Mouse (Mus musculus) c-Kit-positive CD71-positive TER-119-positive erythroid progenitor cells, embryonic 14.5 days (primary cell): ENCODE results near the gene Baz1a.
A peak's percentile ranks its signal among the peaks of the same experiment; 100 is the strongest.

Source experiments
- DNase-seq: peaks from one replicate; pipeline ENCODE4 v3.0.0-alpha.2; 2013; ENCODE audit warnings: low spot score

The Baz1a gene

GRCm38 (mm10) chr12:55013626-55014398, at the start of gene Baz1a:
Gene Baz1a, minus strand, starts transcription at chr12:55014348.
- no peak for DNase-seq

GRCm38 (mm10) chr12:55062141-55062540, 48.0 kb upstream of the Baz1a start:
- no peak for DNase-seq

- DNase-seq, result no peak
Measured at GRCm38 (mm10) chr12:55061006-55061405, 46.9 kb upstream of the Baz1a start.

- no peak for DNase-seq
Measured at GRCm38 (mm10) chr12:55060212-55060898, 46.2 kb upstream of the Baz1a start.

- DNase-seq, result no peak
Measured at GRCm38 (mm10) chr12:55059812-55060211, 45.7 kb upstream of the Baz1a start.

GRCm38 (mm10) chr12:55058865-55059615, 44.9 kb upstream of the Baz1a start:
- DNase-seq, result no peak

GRCm38 (mm10) chr12:55056703-55057102, 42.6 kb upstream of the Baz1a start:
- DNase-seq, result no peak

- no peak for DNase-seq
Measured at GRCm38 (mm10) chr12:55054551-55055241, 40.5 kb upstream of the Baz1a start.

- peak; percentile 67 for DNase-seq
Measured at GRCm38 (mm10) chr12:55053267-55053666, 39.1 kb upstream of the Baz1a start.

GRCm38 (mm10) chr12:55051210-55052173, 37.3 kb upstream of the Baz1a start:
- DNase-seq, result peak; percentile 85

GRCm38 (mm10) chr12:55049731-55050353, 35.7 kb upstream of the Baz1a start:
- DNase-seq, result no peak

- no peak for DNase-seq
Measured at GRCm38 (mm10) chr12:55041011-55041410, 26.9 kb upstream of the Baz1a start.

- no peak for DNase-seq
Measured at GRCm38 (mm10) chr12:55027088-55027487, 12.9 kb upstream of the Baz1a start.

GRCm38 (mm10) chr12:55023284-55023683, 9.1 kb upstream of the Baz1a start:
- DNase-seq, result no peak

GRCm38 (mm10) chr12:55019421-55019877, 5.3 kb upstream of the Baz1a start:
- no peak for DNase-seq

GRCm38 (mm10) chr12:55017119-55017721, 3.1 kb upstream of the Baz1a start:
- DNase-seq, result no peak

- no peak for DNase-seq
Measured at GRCm38 (mm10) chr12:55016339-55017118, 2.4 kb upstream of the Baz1a start.

- no peak for DNase-seq
Measured at GRCm38 (mm10) chr12:55015428-55015827, 1.3 kb upstream of the Baz1a start.

- no peak for DNase-seq
Measured at GRCm38 (mm10) chr12:55013031-55013430, 1.1 kb downstream of the Baz1a start.
